Mouse (Mus musculus) kidney, adult 8-10 months (tissue): ENCODE results near the gene Sirt7.
"Not testable (repeated sequence)": the region's sequence is repeated elsewhere in the genome, so short reads cannot be mapped to it uniquely, and the experiment has no call there.

Source experiments
- DNase-seq, 2 experiments: peaks; one replicate each; pipeline ENCODE4 v3.0.0; 2022

Gene Sirt7

DNA sequence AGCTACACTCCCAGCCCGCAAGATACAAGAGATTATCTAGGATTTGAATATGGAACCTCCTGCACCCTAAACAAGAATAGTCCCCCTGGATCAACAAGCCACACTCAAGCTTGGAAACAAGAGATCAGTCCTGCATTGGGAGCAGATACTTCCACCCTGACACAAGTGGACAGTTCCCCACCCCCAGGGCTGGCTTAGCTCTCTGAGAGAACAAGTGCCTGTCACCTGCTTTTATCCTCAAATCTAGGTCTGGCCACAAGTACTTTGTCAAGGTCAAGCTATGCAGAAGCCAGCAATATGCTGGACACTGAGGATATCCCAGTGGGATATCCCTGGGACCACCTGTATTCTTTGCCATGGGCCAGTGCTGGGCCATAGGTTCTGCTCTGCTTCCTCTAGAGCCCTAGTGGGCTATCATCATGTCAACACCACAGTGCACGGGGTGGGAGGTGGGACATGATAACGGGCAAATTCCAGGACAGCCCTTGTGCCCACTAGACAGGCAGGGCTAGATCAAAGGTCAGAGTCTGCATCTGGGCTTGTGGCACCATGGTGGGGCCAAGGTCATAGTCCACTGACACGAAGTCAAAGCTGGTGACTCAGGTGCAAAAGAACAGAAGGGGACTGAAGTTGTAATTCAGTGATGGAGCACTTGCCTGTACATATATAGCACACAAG lies 8.3 kb downstream of the Sirt7 start:
- DNase-seq, result peak; percentile 79 to 84

DNA sequence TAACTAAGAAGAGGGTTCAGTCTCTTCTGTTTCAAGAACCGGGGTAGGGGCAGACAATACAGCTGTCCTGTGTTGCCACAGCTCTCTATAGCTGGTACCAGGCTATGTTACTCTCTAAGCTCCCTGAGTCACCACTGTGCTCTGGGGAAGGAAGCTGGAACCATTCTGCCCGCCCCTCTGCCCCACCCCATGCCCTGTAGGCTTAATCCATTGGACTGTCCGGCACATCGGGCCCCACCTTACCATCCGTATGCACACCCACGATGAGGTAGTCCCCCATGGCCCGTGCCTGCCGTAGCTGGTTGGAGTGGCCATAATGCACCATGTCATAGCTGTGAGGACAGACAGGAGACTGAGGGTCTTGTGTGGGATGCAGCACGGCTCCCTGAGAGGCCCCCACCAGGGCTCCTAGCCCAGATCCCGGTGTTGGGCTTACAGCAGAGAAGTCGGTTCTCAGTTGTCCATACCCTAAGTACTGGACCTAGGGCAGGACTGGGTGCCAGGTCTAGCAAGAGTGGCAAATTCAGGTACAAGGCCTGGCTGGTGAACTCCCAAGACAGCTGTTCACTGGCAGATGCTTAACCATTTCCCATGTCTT lies 9.3 kb downstream of the Sirt7 start:
- no peak for DNase-seq

DNA sequence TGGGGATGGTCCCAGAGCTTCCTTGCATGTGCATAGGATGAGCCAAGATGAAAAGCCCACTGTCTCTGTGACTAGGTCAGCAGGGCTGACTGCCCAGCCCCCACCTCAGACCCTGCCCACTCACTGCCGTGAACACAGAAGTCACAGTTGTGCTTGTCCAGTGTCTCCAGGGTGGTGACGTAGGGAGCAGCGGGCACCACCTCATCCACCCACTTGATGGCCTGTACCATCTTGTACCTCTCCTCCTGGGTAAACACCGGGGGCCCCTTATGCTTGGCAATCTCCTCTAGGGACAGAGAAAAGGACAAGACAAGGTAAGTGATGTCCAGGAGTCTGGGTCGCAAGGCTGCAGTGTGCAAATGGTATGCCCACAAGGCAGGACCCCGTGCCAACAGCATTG lies 9.9 kb downstream of the Sirt7 start:
- no peak for DNase-seq

DNA sequence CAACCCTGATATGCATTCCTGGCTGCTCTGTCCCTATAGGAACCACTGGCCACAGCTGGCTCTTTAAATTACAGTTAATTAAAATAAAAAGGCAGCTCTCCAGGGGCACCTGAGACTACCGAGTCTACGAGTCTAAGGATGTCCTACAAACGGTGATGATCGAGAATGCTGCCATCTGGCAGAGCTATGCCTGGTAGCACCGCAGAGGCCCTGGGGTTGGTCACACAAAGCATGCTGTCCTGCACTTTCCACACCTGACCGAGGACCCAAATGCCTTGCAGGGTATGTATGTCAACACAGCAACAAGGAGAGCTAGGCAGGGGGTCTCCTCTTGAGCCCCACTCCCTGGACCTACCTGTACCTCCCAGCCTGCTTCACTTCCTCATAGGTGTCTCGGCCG lies 11.1 kb downstream of the Sirt7 start:
- DNase-seq, result no peak

DNA sequence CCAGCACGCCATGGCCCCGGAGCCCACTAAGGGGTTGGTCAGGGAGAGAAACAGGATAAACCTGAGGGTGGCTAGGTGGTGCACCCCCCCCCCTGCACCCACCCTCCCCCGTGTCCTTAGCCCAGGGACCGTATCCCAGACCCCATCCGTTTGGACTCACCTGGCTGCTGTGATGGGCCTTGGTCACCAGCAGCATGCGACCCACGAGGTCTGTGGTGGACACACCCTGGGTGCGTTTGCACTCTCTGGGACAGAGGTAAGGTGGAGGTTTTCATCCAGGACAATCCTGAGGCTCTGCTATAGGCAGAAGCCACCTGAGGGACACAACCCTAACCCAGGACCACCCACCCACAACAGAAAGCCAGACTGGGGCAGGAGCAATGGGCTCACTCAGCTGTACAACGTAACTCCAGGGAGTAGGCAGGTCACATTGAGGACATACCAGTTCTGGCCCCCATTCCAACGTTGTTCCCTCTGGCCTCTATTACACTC lies 11.5 kb downstream of the Sirt7 start:
- DNase-seq, result no peak

DNA sequence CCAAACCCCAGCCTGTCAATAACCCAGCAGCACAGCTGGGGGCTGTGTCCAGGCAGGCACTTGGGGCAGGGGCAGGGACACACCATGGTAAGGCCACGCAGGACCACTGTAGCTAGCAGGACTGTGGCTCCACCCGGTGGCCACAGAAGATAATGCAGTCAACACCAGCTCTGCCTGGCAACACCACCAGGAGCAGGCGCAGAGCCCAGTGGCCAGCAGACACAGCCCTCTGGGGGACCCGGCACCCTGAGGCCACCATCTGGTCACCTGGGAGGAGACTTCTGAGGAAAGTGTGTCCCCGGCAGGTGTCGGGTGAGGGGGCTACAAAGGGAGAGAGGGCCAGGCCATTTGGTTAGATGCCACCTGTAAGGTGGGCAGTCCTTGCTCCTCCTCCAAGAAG lies 12.3 kb downstream of the Sirt7 start:
- DNase-seq, result peak; percentile 67 to 79

DNA sequence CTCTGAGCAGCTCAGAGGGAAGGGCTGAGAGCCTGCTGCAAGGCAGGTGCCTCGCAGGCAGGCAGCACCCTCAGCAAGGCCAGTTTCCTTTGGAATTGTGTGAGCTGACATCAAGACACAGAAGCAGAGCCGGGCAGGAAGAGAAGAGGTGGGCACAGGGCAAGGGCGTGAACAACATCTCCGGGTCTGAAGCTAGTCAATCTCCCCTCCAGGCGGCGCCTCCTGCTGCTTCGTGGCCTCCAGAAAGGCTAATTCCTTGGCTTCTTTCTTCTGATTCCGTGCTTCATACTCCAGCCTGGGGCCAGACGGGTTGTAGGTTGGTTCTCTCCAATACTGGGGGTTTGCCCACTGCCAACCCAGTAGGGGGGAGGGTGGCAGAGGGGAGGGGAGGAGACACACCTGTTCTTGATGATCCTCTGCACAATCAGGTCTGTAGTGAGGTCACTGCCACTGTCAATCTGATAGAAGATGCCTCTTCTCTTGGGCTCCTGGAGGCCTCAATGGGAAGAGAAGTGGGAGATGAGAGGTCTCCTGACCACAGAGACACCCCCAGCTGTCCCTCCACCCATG lies 14.5 kb downstream of the Sirt7 start:
- DNase-seq, result no peak

DNA sequence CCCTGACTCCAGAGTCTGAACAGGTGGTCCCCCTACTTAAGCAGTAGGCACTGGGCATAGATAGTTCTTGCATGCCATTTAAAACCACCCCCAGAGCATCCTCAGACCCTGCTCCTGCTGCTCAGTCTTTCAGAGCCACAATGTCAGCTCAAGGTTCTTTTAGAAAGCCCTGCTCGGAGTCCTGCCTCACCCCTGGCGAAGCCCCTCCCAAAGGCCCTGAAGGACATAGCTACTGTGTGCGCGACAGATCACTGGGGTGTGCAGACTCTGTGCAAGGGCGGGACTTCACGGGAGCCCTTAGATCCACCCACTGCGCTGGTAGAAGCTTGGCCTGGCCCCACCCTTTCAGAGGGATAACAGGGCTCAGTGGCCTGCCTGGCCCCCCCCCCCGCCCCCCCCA lies 15.8 kb downstream of the Sirt7 start:
- DNase-seq, result peak in 1 of 2 experiments; percentile 67

DNA sequence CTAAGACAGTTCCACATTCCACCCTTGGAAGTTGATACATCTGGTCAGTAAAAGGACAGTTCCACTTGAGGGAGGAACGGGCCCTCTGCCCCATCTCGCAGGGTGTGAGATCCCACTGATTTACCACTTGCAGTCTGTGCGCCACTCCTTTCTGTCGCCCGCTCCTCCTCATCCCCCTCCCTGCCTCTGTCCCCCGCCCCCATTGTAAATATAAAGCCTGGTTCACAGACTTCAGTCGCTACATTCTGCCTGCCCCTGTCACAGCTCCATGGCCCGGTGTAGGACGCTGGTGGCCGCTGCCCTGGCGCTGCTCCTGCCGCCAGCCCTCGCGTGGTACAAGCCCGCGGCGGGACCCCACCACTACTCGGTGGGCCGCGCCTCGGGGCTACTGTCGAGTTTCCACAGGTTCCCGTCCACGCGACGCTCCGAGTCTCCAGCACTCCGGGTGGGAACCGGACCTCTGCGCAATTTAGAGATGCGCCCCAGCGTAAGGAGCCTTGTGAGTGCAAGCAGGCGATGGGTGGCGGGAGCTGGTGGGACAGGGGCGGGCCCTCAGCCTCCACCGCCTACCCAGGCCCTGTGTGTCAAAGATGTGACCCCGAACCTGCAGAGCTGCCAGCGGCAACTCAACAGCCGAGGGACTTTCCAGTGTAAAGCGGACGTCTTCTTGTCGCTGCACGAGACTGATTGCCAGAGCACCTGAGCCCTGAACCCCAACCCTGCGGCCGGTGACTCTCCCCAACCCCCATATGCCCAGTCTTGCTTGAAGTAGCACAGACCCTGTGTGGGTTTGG lies 16.6 kb downstream of the Sirt7 start, which contains the start of gene Npb:
Npb (plus strand) TSS at position 237 of the 794 bp plus-strand sequence.
- no peak for DNase-seq

DNA sequence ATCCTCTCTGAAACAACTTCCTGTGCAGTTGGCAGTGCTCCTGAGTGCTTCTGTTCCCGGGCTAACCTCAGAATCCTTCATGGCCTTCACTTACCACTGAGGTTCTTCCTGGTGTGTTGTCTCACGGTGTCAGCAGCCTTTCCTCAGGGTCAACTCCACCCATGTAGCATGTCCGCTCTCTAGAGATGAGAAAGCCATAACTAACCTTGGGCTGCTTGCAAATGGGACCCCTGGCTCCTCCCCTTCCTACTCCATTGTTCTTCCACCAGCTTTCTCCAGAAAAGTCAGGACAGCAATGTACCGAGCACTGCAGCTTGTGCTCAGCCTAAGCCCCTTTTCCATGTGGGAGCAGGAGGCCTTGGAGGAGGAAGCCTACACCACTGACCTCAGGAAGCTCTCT lies 18.3 kb downstream of the Sirt7 start:
- DNase-seq, result no peak

DNA sequence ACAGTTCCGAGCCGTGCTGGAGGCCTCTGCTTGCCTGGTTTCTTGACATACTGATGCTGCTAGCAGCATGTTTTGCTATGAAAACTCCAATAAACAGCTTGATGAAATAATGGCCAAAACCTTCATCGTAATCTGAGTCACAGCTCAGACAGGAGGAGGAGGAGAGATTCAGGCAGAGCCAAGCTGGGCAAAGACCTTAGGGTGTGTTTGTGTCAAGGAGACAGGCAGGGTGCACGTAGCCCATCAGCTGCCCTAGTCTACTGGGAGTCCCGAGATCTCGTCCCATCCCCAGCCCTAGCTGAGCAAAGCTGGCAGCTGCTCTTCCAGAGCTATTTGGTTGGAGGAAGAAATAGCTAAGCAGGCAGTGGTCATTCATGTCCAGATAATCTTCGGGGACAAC lies 19.4 kb downstream of the Sirt7 start:
- DNase-seq, result no peak

DNA sequence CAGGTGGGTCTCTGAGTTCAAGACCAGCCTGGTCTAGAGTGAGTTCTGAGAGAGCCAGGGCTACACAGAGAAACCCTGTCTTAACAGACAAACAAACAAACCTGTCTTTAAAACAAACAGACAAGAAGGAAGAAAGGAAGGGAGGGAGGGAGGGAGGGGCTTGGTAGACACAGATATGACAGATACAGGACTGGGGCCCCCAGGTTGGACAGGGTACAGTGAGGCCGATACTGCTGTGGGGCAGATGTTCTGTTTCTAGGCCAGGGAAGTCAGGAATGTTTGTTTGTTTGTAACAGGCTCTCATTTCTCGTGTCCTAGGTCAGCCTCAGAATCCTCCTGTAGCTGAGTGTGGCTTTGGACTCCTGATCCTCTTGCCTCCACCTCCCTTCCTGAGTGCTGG lies 21.5 kb downstream of the Sirt7 start:
- DNase-seq, result no peak

DNA sequence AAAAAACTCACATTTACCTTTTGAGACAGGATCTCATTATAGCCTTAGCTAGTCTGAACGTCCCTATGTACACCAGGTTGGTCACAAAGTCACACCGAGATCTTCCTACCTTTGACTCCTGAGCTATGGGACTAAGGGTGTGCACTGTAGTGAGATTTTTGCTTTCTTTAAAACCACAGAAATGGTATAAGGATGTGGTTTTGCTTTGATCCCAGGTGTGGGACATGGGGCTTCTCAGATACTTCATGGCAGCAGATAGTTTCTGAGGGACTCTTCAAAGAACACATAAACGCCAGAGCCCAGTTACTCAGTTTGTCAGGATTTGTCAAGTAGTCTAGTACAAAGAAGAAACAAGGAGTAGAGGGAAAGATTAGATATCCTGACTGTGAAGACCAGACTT lies 24.3 kb downstream of the Sirt7 start:
- DNase-seq, result no peak

DNA sequence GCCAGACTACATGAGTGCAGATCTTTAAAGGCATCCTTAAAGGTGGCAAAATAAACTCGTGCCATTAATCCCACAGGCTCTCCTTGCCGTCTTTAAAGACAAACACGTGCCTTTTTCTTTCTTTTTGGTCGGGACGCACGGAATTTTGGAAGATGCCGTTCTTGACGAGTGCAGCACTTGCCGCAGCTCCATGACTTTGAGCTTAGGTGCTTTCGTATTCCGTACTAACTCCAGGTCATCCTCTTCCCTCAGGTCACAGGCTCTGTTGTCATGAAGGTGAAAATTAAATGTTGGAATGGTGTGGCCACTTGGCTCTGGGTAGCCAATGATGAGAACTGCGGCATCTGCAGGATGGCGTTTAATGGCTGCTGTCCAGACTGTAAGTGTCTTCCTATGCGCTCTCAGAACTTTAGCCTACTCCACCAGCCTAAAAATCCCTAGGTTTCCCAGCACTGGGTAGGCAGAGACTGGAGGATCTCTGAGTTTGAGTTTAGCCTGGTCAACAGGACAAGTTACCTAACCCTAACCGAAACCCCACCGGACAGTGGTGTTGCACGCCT lies 26.0 kb downstream of the Sirt7 start:
- DNase-seq, result no peak

DNA sequence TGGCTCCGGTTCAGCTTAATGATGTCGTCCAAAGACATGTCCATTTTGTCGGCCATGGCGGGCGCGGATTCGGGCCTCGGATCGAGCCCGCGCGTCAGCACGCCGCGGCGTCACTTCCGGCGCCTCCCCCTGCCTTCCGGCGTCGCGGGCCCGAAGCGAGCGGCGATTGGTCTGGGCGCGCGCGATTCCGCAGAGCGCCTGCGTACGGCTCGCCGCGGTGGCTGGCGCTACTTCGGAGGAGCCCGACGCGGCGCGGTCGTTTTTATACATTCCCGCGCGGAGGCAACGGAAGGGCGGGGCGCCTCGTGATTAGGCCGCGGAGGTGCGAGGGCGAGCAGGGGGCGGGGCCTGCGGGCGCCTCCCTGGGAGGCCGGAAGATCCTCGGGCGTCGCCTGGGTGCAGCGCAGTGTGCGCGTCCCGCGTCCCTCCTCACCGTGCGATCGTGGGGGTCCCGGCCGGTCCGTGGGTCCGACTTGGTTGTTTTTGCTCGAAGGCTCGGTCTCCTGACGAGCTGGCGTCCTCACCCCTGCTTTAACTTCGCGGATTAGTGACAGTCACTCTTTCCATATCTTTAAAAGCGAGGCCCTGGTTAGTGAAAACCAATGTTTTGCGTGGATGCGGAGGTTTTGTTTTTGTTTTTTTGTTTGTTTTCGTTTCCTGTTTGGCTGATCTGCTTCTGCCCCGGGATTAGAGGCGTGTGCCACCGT lies 26.6 kb downstream of the Sirt7 start, which contains the start of the genes Alyref and Anapc11:
Alyref (minus strand) TSS at position 83 of the 707 bp plus-strand sequence.
Anapc11 (plus strand) TSS at position 139 of the 707 bp plus-strand sequence.
- DNase-seq, result peak; percentile 90 to 91

DNA sequence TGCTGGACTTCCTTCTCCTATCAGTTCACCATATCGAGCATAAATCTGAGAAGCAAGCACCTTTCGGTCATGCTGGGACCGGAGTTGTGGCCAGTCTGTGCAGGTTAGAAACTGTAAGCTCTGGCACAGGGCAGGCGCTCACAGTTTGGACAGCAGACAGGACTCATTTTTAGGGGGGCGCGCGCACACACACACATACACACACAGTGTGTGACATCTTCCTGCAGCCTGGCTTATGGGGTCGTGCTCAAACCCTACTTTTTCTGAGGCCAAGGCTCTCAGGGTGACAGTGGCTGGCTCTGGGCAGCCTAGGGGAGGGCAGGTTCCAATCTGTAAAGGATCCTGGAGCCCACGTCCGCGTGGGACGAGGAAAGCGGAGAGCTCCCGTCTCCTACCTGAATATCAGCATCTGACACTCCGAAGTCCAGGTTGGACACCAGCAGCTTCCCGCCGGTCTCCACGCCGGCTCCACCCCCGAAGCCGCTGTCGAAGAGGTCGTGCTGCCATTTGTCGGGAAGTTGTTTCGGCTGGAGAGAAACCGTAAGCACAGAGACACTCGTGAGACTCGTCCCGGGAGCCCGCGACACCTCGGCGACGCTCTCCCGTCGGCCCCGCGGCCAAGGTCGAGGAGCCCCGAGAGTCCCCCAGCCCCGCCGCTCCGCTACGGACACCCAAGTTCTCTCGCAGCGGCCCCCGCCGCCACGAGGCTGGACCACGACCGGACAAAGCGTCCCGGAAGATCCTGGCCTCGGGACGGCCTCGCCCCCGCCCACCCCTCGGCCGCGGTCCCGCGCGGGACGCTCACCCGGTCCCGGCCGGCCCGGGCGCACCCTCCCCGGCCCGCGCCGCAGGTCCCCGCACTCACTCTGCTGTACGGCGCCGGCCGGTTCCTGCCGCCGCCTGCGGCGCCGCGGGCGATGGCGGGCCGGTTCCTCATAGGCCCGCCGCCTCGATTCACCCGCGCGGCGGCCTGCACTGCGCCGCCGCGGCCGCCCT lies 27.5 kb downstream of the Sirt7 start:
- no peak for DNase-seq

DNA sequence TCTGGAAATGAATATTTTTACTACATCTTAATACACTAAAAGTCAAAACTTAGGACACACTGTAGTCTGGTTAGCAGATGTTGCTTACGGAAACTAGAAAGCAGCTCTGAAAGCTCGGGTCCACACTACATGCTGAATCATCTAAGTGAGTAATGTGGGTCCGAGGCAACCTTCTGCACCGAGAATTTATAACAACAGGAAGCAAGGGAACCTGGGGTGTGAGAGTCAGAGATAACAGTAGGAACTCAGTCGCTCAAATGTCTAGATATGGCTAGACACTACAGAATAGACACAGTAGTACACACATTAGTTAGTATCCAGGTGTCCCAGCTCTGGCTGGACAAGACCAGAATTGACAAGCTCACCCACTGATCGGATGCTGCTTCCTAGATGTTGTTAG lies 36.5 kb downstream of the Sirt7 start:
- no peak for DNase-seq

DNA sequence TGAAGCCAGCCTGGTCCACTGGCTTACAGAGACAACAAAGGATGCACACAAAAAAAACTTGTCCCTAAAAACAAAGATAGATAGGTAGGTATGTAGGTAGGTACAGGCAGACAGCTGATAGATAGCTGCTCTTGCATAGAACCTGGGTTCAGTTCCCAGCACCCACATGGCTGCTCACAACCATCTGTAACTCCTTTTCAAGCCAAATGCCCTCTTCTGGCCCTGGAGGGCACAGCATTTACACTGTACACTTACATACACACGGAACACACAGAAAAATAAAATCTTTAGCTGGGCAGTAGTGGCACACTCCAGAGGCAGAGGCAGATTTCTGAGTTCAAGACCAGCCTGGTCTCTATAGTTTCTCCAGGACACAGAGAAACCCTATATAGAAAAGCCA lies 41.1 kb downstream of the Sirt7 start:
- DNase-seq, result no peak

DNA sequence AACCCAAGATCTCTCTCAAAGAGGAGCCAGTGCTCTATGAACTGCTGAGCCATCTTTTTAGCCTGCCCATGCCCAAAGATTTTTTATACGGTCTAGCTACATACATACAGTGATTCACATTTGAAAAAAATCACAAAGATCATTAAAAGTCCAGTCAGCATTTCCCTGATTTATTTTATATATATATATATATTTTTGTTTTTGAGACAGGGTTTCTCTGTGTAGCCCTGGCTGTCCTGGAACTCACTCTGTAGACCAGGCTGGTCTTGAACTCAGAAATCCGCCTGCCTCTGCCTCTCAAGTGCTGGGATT lies 42.1 kb downstream of the Sirt7 start:
- DNase-seq, result not testable (repeated sequence)

DNA sequence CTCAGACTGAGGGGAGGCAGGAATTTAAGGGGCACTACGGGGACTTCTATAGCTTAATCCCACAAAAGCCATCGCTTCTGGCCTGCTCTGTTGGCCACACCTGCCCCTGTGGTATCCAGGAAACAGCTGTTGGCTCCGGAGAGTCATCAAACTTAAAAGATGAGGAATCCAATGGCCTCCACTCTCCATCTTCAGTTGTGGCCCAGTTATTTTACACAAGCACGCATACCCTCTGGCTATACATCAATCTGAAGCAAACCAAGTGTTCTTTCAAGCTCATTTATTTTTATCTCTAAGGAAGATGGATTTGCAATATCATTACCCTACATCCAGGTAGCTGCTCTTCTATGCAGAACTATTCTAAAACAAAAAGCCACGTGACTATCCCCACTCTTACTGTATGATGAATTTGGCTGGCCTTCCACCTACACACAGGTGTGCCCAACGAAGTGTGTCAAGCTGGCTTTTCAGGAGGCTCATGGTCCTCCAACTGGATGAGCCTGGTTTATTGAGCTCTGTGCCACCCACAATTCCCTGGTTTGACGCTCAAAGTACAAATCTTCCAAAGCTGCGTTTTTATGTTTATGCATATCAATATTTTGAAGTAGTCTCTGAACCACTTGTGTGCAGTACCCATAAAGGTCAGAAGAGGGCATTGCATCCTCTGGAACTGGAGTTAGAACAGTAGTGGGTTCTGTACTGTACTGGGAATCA lies 42.6 kb downstream of the Sirt7 start:
- DNase-seq, result peak; percentile 36 to 63
